Mouse (Mus musculus): ENCODE data around the gene Btbd35f2. TPM values are rescaled to one million over a fixed set of nuclear protein-coding genes. Genes with fewer than 3 reads are reported as not detected.

The Btbd35f2 gene
- polyA plus RNA-seq (2015; fragmentation: Nextera tagmentation; extraction: Ambion mirVana), result not detected in 2 replicates

GRCm38 (mm10) chrX:32278094-32278493 lies at the start of gene Btbd35f2:
TSS of gene Btbd35f2 (plus strand) at chrX:32278394.

Other genes starting within 250 kb of the Btbd35f2 start
- gene Btbd35f22, start 230.6 kb upstream of the Btbd35f2 start, polyA plus RNA-seq (2015; fragmentation: Nextera tagmentation; extraction: Ambion mirVana), result not detected in 2 replicates

Measured in urinary bladder, postnatal 0 days (tissue).